Mouse (Mus musculus) midbrain, embryonic 10.5 days (tissue): ENCODE measurements at regions not wholly inside any gene's neighbourhood (a gene's known extent, or its start where the extent isn't known, plus 50 kb on each side); places are given as distances from the start of the nearest gene placed in this dataset.
"Not testable (repeated sequence)": the region's sequence is repeated elsewhere in the genome, so short reads cannot be mapped to it uniquely, and the experiment has no call there.

Experiments
- DNase-seq: peaks from one replicate; pipeline ENCODE4 v3.0.0-alpha.2; 2017; ENCODE audit warnings: low spot score
- H3K27ac ChIP-seq: fragments of 300-500 bp; sonication (generic); replicated peaks from 2 replicates; pipeline ENCODE4 v1.5.1; 2016; ENCODE audit warnings: mild to moderate bottlenecking
- H3K27me3 ChIP-seq: fragments of 300-500 bp; sonication (generic); 2 replicates; pipeline ENCODE4 v1.6.1; 2016; ENCODE audit warnings: low read depth, mild to moderate bottlenecking; ENCODE audit not compliant: poor library complexity, severe bottlenecking
- H3K36me3 ChIP-seq: fragments of 300-500 bp; sonication (generic); 2 replicates; pipeline ENCODE4 v1.6.1; 2016; ENCODE audit warnings: mild to moderate bottlenecking, moderate library complexity
- H3K4me1 ChIP-seq: fragments of 300-500 bp; sonication (generic); 2 replicates; pipeline ENCODE4 v1.6.1; 2016
- H3K4me3 ChIP-seq: fragments of 300-500 bp; sonication (generic); 2 replicates; pipeline ENCODE4 v1.5.1; 2016; ENCODE audit warnings: mild to moderate bottlenecking, moderate library complexity
- H3K9me3 ChIP-seq: fragments of 300-500 bp; sonication (generic); replicated peaks from 2 replicates; pipeline ENCODE4 v1.6.1; 2016; ENCODE audit warnings: mild to moderate bottlenecking
- WGBS: fragments of 180-500 bp; shearing (Covaris S2); methylation state at CpG from one replicate; pipeline ENCODE4 v1.1.7; 2016; 5-methylcytosine and 5-hydroxymethylcytosine counted together

DNA sequence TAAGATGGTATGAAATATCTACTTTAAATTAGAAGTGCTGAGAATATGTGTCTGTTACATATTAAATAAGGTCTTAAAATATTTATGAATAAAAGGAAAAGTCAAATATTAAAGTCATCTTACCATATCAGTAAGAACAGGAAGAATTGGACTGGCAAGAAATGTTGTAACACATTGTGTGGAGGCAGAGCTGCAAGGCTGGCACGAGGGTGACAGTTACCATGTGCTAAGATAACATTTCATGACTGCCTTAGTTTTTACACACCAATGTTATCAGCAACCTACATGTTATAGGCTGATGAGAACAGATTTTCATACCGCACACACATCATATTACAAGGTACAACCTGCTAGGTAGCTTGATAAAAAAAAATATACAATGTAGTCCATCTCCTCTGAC is 746.2 kb upstream of the Intu start:
- Histone ChIP-seq H3K4me1 (peaks cover 14% of the 10 kb centered on the region), H3K27ac (no peak overlapping the region), H3K4me3 (no peak overlapping the region), H3K27me3 (no peaks in the 10 kb centered on the region), H3K9me3 (no peaks in the 10 kb centered on the region), H3K36me3 (no peaks in the 10 kb centered on the region)
- WGBS, result 90% methylated on average over 2 of the region's 2 CpGs
- no peak for DNase-seq

DNA sequence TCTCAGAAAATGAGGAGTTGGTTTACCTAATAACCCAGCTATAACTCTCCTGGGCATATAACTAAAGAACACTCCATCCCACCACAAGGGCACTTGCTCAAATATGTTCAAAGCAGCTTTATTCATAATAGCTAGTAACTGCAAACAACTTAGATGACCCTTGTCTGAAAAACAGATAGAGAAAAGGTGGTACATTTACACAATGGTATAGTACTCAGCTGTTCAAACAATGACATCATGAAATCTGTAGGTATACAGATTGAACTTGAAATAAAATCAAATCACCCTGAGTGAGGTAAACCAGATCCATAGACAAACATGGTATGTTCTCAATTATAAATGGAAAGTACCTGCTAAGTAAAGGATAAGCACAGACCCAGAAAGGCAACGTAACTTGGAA is 721.5 kb upstream of the Intu start:
- Histone ChIP-seq H3K27me3 (no peaks in the 10 kb centered on the region), H3K4me1 (no peaks in the 10 kb centered on the region), H3K27ac (no peak overlapping the region), H3K36me3 (no peaks in the 10 kb centered on the region), H3K9me3 (no peaks in the 10 kb centered on the region), H3K4me3 (no peak overlapping the region)
- WGBS, result 98% methylated on average over 1 of the region's 1 CpGs
- DNase-seq, result no peak

DNA sequence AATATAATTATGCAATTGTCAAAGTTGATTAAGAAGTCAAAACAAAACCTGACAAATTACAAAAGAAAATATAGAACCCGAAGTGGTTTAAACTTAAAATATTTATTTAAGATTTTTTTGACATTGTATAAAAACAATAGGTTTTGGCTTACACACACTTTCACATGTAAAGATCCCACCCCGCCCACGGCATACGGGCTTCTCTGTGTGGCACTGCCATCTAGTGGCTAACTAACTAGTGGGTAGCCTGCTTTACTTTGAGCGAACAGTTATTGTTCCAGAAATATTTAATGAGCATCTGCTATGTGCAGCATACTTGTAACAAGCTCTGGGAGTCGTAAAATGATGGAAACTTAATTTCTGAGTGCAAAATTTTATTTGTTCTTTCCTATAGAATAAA is 716.3 kb upstream of the Intu start:
- no peak overlapping the region for H3K4me3 ChIP-seq
- H3K27ac ChIP-seq, result no peak overlapping the region
- no peaks in the 10 kb centered on the region for H3K27me3 ChIP-seq
- H3K36me3 ChIP-seq, result no peaks in the 10 kb centered on the region
- no peaks in the 10 kb centered on the region for H3K4me1 ChIP-seq
- WGBS, result 32% methylated on average over 6 of the region's 6 CpGs
- H3K9me3 ChIP-seq, result no peaks in the 10 kb centered on the region
- DNase-seq, result peak; percentile 38

DNA sequence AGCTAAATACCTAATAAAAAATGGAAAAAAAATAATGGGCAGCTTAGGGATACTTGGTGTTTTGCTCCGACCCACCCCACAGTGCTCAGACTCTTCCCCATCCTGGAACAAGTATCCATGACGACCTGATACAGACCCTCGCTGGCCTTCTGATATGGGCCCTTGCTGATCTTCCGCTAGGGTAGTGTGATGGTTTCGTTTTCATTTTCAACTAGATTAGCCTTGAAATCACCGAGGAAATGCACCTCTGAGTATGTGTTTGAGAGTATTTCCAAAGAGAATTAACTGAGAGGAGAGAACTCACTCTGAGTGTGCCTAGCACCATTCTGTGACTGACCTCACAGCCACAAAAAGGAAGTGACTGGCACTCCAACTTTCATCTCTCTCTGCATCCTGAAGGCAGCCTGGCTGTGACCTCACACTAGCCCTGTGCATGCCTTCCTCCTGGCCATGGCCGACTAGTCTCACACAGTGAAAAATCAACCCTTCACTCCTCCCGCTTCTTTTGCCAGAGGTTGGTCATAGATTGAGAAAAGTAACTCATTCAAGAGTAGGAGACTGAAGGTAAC is 700.5 kb upstream of the Intu start:
- H3K4me3 ChIP-seq, result no peak overlapping the region
- H3K27me3 ChIP-seq, result no peaks in the 10 kb centered on the region
- 0 out of 2 replicates have a peak, but pooled peaks cover 3% of the 10 kb centered on the region for H3K4me1 ChIP-seq
- no peaks in the 10 kb centered on the region for H3K36me3 ChIP-seq
- no peaks in the 10 kb centered on the region for H3K9me3 ChIP-seq
- WGBS, result 87% methylated on average over 8 of the region's 8 CpGs
- no peak for DNase-seq
- H3K27ac ChIP-seq, result no peak overlapping the region

DNA sequence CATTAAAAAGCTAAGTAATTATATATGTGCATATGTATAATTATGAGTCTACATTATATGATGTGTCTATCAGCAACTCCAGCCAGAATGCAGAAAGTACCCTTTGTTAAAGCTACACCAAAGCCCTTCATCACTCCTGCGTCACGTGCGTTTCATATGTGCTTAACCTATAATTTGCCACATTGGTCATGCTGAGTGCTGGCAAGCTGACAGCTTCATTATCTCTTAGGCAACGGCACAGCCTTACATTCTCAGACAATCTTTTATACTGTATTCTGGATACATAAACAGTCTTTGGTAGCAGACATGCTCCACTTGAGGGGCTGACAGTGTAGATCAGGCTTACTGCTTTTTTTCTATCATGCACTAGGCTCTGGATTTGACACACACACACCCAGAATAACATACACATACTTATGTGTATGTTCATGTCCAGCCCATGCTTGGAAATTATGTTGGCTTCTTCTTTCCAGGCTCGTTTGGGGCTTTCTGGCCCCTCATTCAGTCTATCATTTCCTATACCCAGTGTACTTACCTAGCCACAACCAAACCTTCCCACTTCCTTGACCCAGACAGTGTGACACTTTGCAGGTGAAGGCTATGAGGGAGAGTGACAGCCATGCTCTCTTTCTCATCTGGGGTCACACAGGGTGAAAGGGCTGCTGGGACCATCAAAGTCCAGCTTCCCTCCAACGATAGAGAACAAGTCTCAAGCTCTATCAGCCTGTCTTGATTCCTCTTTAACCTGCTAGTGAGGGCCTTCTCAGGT is 692.5 kb upstream of the Intu start:
- H3K4me3 ChIP-seq, result no peak overlapping the region
- H3K27ac ChIP-seq, result no peak overlapping the region
- H3K36me3 ChIP-seq, result no peaks in the 10 kb centered on the region
- H3K4me1 ChIP-seq, result 0 out of 2 replicates have a peak, but pooled peaks cover 3% of the 10 kb centered on the region
- WGBS, result 83% methylated on average over 6 of the region's 6 CpGs
- DNase-seq, result no peak
- no peaks in the 10 kb centered on the region for H3K9me3 ChIP-seq
- no peaks in the 10 kb centered on the region for H3K27me3 ChIP-seq

DNA sequence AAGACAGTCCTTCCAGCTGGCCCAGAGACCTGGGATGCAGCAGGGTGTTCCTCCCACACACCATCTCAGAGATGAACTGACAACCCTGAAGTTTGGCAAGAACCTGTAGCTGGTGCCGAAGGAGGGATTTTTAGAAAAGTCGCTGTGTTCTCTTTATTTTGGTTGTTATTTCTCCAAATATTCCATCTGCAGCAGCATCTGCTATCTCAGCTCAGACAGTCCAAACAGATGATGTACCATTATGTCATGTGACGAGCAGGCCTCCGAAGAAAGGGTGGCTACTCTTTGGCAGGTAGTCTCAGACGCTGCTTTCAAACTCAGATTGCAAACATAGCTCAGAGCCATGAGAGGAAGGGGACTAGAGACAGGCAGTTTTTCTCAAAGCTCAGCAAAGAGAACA is 690.1 kb upstream of the Intu start:
- H3K9me3 ChIP-seq, result no peaks in the 10 kb centered on the region
- H3K27ac ChIP-seq, result no peak overlapping the region
- no peak for DNase-seq
- no peaks in the 10 kb centered on the region for H3K27me3 ChIP-seq
- H3K4me3 ChIP-seq, result no peak overlapping the region
- no peaks in the 10 kb centered on the region for H3K36me3 ChIP-seq
- H3K4me1 ChIP-seq, result no peaks in the 10 kb centered on the region
- WGBS, result 88% methylated on average over 5 of the region's 5 CpGs

DNA sequence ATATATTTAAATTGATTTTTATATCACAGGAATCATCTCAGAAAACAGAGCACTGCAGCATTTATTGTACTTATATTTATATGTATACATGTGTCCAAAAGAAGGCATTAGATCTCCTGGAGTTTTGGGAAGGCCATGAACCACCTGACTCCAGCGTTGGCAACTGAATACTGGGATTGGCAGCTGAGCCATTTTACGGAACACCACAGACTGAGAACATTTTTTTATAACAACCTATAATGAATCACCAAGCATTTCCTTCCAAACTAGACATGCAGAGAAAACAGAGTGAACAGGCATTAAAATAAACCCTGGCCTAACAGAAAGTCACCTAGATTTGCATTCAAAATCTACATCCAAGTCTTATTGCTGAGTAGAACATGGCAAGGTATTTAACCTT is 686.0 kb upstream of the Intu start:
- 92% methylated on average over 2 of the region's 2 CpGs for WGBS
- DNase-seq, result no peak

DNA sequence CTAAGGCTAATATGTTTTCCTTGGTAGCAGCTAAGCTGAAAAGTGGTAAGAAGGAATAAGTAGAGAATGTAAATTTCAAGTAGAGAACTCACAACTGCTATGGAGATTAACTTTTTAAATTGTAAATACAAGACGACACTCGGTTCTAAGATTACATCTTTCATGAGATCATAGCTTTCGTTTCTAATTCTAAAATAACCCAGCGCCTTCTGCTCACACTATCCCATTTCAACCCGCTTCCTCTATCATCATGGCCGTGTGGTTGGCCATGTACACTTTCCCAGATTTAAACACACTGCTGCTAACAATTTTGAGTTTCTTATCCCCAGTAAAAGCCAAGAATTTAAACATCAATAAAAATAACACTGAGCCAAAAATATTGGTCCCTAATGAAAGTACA is 682.3 kb upstream of the Intu start:
- H3K27me3 ChIP-seq, result no peaks in the 10 kb centered on the region
- no peak overlapping the region for H3K27ac ChIP-seq
- WGBS, result 92% methylated on average over 6 of the region's 6 CpGs
- H3K4me3 ChIP-seq, result no peak overlapping the region
- no peaks in the 10 kb centered on the region for H3K4me1 ChIP-seq
- H3K36me3 ChIP-seq, result no peaks in the 10 kb centered on the region
- H3K9me3 ChIP-seq, result no peaks in the 10 kb centered on the region
- DNase-seq, result no peak

More for the DNA sequence above, 686.0 kb upstream of the Intu start:
- Histone ChIP-seq H3K36me3 (no peaks in the 10 kb centered on the region), H3K27me3 (no peaks in the 10 kb centered on the region), H3K27ac (no peak overlapping the region), H3K4me1 (no peaks in the 10 kb centered on the region), H3K9me3 (no peaks in the 10 kb centered on the region), H3K4me3 (no peak overlapping the region)

DNA sequence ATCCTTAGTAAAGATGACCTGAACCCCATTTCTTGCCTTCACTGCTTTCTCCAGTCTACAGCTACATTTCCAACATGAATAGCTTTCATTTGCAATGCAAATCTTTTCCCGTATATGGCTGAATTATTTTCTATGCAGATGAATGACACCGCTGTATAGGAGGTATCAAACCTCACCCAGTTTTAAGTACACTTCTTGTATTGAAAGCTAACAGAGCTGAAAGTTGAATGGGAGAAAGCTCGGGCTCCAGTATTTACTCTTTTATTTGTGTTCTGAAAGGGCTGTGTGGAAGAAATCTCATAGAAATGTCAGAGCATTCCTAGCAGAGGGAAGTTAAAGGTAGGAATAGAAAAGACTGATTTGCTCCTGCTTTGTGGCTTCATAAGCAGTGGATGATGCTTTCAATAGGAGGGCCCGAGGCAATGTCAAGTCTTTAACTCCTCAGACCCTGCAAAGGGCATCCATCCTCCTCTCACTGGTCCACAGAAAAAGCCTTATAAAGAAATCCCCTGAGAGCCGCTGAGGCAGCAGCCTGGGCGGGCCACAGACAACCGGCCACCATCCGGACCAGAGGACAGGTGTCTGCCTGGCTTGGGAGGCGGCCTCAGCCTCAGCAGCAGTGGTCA is 673.8 kb upstream of the Intu start:
- Histone ChIP-seq H3K4me1 (peaks cover 10% of the 10 kb centered on the region; the same call in 1 of the 2 replicates), H3K27me3 (no peaks in the 10 kb centered on the region), H3K36me3 (no peaks in the 10 kb centered on the region), H3K4me3 (no peak overlapping the region), H3K27ac (no peak overlapping the region), H3K9me3 (no peaks in the 10 kb centered on the region; the same call in 1 of the 2 replicates)
- peak; percentile 15 for DNase-seq
- WGBS, result 67% methylated on average over 9 of the region's 9 CpGs

DNA sequence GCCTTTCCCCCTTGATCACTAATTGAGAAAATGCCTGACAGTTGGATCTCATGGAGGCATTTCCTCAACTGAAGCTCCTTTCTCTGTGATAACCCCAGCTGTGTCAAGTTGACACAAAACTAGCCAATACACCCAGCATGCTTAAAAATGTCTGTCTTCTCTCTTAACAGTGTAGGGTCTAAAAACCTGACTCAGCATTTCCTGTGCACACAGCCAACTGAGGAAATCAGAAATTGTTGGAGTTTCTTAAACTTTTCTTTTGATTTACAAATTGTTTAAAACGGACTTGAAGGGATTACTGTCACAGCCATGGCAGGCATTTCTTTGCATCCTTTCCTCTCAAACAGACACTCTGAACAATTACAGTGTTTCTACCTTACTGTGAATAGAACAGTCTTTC is 655.0 kb upstream of the Intu start:
- not testable (repeated sequence) for H3K4me3 ChIP-seq, H3K9me3 ChIP-seq, H3K36me3 ChIP-seq, H3K27ac ChIP-seq, H3K27me3 ChIP-seq, H3K4me1 ChIP-seq, DNase-seq
- WGBS, result 89% methylated on average over 1 of the region's 1 CpGs

DNA sequence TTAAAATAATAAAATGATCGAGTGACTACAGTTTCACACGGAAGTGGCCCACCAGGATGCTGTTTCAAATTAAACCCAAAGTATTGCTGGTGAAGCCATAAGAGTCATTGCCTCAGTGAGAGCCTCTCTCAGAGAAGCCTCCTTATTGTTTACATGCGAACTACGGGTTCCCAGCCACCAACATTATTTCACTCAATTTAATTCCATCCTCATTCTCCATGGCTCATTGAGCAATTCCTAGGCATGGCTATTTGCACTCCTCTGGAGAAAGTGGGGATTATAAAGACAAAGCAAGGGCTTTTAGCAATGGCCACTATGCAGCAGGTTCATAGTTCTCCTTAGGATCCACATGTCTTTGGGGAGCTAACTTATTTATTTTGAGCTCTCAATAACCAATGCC is 646.7 kb upstream of the Intu start:
- H3K27me3 ChIP-seq, result no peaks in the 10 kb centered on the region
- no peak overlapping the region for H3K27ac ChIP-seq
- no peaks in the 10 kb centered on the region for H3K36me3 ChIP-seq
- no peak for DNase-seq
- peaks cover 4% of the 10 kb centered on the region for H3K4me1 ChIP-seq
- no peaks in the 10 kb centered on the region for H3K9me3 ChIP-seq
- no peak overlapping the region for H3K4me3 ChIP-seq
- 67% methylated on average over 4 of the region's 4 CpGs for WGBS

DNA sequence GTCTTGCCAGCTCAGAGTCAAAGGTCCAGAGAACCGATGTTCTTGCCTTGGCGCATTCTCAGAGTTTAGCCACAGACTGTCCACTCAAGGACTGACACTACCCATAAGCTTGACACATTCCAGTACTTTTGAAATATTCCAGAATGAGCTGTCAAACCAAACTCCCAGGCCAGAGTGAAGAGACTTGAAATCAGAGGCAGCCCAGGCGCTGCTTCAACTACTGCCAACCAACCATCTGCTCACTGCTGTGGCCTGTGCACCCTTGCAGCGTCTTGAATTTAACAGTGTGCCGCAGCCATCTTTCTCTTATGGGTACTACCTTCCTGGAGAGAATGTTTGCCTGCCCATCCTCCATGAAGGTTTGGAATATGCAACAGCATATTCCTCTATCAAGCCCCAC is 642.7 kb upstream of the Intu start:
- H3K27ac ChIP-seq, result no peak overlapping the region
- H3K4me1 ChIP-seq, result peaks cover 4% of the 10 kb centered on the region
- H3K27me3 ChIP-seq, result no peaks in the 10 kb centered on the region
- DNase-seq, result no peak
- WGBS, result 93% methylated on average over 5 of the region's 5 CpGs
- H3K36me3 ChIP-seq, result no peaks in the 10 kb centered on the region
- no peak overlapping the region for H3K4me3 ChIP-seq
- no peaks in the 10 kb centered on the region for H3K9me3 ChIP-seq

DNA sequence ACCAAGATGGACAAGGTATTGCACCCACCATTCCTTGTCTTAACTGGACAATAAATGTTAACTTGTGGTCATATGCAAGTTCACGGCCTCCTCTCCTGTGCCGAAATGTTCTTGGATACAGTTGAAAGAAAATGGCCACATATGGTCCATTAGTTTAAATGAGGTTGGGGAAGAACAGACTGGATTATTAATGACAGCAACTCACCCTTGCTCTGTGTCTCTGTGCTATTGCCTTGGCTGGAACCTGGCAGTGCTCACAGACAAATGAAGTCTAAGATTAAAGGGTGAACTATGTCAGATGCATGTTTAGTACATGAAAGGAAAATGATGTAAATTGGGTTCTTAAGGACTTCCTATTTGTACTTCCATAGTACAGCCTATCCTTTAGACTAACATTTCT is 641.9 kb upstream of the Intu start:
- peaks cover 3% of the 10 kb centered on the region for H3K4me1 ChIP-seq
- no peak for DNase-seq
- no peak overlapping the region for H3K4me3 ChIP-seq
- 95% methylated on average over 2 of the region's 2 CpGs for WGBS
- no peaks in the 10 kb centered on the region for H3K9me3 ChIP-seq
- H3K27ac ChIP-seq, result no peak overlapping the region
- no peaks in the 10 kb centered on the region for H3K27me3 ChIP-seq
- H3K36me3 ChIP-seq, result no peaks in the 10 kb centered on the region
